Mouse (Mus musculus) megakaryocyte, embryonic 14.5 days (primary cell): ENCODE data around the gene Slc36a2. TPM values are rescaled to one million over a fixed set of nuclear protein-coding genes. Genes with fewer than 3 reads are reported as not detected.

Experiments used
- H3K27me3 ChIP-seq: replicated peaks from 2 replicates; pipeline ENCODE3; 2012; ENCODE audit warnings: inconsistent platforms
- H3K36me3 ChIP-seq: replicated peaks from 2 replicates; pipeline ENCODE3; 2012; ENCODE audit warnings: low read length, inconsistent platforms, mixed read lengths
- H3K4me1 ChIP-seq: 2 replicates; pipeline ENCODE4 v1.6.1; 2012; ENCODE audit warnings: inconsistent platforms
- H3K4me3 ChIP-seq: replicated peaks from 2 replicates; pipeline ENCODE3; 2012; ENCODE audit warnings: moderate library complexity, mild to moderate bottlenecking, inconsistent platforms
- H3K9me3 ChIP-seq: 2 replicates; pipeline ENCODE4 v1.6.1; 2012; ENCODE audit warnings: inconsistent platforms
- FLI1 ChIP-seq: IDR thresholded peaks from 2 replicates; pipeline ENCODE4 v1.6.1; 2012; ENCODE audit warnings: low read length, inconsistent platforms, mixed read lengths
- GATA1 ChIP-seq: IDR thresholded peaks from 3 replicates; pipeline ENCODE4 v1.6.1; 2012; ENCODE audit warnings: mixed read lengths, low read length, inconsistent platforms, borderline replicate concordance
- polyA plus RNA-seq: library from polyadenylated mRNA; stranded (reverse); fragments of >175 nt; gene quantifications from 2 replicates; pipeline ENCODE4 v1.2.3, GENCODE M21; 2012; ENCODE audit warnings: low replicate concordance; ENCODE audit not compliant: insufficient read depth

Gene Slc36a2
- polyA plus RNA-seq: 0.18 TPM in 1 of 2 replicates, not detected in the other

DNA sequence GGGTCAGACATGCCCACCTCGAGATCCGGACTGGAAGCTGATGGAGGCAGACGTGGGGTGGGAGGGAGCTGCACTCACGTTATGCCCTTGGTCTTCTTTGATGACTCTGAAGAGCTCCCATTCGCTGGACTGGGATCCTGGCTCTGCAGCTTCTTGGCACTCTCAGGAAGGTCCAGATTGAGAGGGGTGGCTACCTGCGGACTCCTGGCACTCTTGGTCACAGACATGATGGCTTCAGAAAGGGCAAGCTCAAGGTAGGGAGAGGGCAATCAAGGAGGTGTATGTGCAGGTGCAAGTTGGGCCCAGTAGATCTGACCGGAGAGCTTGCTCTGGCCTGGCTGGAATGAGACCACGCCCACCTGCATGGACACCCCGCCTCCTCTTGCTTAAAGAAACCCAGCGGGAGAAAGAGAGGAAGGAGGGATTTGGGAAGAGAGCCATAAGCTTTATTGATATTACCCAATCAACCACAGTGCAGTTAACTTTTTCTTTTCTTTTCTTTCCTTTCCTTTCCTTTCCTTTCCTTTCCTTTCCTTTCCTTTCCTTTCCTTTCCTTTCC lies at the start of gene Slc36a2:
Gene Slc36a2 (minus strand): TSS at position 345 of the 559 bp plus-strand sequence.
- TF ChIP-seq GATA1: no peak
- no peak for TF ChIP-seq FLI1
- H3K9me3 ChIP-seq: 0 out of 2 replicates have a peak, but pooled peaks cover 4% of the 10 kb centered on the region
- no peak within 1 kb of the TSS for H3K4me3 ChIP-seq
- peaks cover 67% of the 10 kb centered on the region for H3K4me1 ChIP-seq
- no peaks in the 10 kb centered on the region for H3K36me3 ChIP-seq
- H3K27me3 ChIP-seq: peaks cover 57% of the 10 kb centered on the region

DNA sequence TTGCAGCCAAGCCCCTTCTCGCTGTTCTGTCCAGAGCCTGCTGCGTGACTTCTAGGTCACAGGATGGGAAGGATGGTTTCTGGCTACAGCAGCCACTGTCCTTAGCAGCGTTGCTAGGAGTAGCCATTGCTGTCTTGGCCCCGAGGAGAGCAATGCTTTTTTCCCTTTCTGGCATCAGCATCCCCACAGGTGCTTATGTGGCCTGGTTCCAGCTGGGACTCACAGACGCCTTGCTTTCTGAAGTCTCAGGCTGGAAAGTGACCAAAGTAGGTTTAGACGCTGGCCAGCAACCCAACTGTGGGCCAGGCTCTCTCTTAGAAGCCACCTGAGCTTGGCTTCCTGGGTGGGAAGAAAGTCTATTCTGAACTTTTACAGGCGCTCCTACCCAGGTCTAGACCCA lies 49.4 kb upstream of the Slc36a2 start:
- Histone ChIP-seq H3K4me3 (no peak overlapping the region), H3K36me3 (peaks cover 72% of the 10 kb centered on the region), H3K4me1 (peaks cover 68% of the 10 kb centered on the region), H3K27me3 (no peaks in the 10 kb centered on the region), H3K9me3 (no peaks in the 10 kb centered on the region)
- TF ChIP-seq FLI1: no peak
- no peak for TF ChIP-seq GATA1

DNA sequence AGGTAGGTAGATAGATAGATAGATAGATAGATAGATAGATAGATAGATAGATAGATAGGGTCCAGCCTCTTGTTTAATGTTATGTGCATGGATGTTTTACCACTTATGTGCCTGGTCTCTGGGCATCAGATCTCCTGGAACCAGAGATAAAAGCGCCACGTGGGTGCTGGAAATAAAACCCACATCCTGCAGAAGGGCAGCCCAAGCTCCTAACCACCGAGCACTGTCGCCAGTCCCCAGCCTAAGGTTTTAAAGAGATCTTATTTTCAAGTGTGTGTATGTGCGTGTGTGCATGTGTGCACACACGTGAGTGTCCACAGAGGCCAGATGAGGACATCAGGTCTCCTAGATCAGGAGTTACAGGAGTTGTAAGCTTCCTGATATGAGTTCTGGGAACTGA lies 46.2 kb upstream of the Slc36a2 start:
- H3K36me3 ChIP-seq: peaks cover 96% of the 10 kb centered on the region
- no peaks in the 10 kb centered on the region for H3K9me3 ChIP-seq
- TF ChIP-seq FLI1 (no peak), GATA1 (no peak)
- H3K4me3 ChIP-seq: peak overlapping the region; percentile 23
- no peaks in the 10 kb centered on the region for H3K27me3 ChIP-seq
- peaks cover 64% of the 10 kb centered on the region for H3K4me1 ChIP-seq

DNA sequence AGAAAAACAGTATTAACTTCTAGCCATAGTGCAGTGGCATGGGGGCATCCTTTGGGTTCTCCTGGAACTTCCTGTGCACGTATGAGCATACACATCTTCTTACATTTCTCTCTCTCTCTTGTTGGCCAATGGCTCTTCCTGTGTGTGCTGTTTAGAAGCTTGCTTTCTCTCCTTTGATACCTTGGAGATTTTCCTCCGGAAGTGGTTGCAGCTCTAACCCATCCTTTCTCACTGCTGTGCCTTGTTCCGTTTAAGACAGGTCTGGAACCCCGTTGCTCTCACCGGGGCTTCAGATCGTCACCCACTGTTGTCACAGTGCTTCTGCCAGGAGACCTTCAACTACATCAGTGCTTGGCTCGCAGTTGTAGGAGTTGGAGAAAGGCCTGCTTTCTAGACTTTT lies 36.4 kb upstream of the Slc36a2 start:
- H3K4me1 ChIP-seq: peaks cover 26% of the 10 kb centered on the region
- no peak for TF ChIP-seq FLI1
- H3K27me3 ChIP-seq: no peaks in the 10 kb centered on the region
- no peaks in the 10 kb centered on the region for H3K9me3 ChIP-seq
- H3K36me3 ChIP-seq: peaks cover 100% of the 10 kb centered on the region
- H3K4me3 ChIP-seq: no peak overlapping the region

DNA sequence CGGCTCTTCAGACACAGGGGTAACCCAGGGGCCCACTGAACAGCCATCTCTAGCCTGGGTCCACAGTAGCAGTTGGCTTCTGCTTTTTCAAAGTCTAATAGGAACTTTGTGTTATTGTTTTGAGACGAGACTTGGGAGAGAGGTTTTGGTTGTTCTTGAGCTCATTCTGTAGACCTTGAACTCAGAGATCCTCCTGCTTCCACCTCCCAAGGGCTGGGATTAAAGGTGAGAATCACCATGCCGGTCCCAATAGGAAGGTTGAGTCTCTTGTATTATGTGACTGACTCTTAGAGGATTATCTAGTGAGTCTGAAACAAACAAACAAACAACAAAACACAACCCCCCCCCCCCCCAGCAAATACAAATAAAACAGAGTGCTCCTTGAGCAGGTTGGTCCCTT lies 33.6 kb upstream of the Slc36a2 start:
- Histone ChIP-seq H3K9me3 (no peaks in the 10 kb centered on the region), H3K27me3 (no peaks in the 10 kb centered on the region), H3K4me1 (peaks cover 46% of the 10 kb centered on the region), H3K36me3 (peaks cover 99% of the 10 kb centered on the region), H3K4me3 (no peak overlapping the region)
- TF ChIP-seq FLI1 (no peak), GATA1 (no peak)

DNA sequence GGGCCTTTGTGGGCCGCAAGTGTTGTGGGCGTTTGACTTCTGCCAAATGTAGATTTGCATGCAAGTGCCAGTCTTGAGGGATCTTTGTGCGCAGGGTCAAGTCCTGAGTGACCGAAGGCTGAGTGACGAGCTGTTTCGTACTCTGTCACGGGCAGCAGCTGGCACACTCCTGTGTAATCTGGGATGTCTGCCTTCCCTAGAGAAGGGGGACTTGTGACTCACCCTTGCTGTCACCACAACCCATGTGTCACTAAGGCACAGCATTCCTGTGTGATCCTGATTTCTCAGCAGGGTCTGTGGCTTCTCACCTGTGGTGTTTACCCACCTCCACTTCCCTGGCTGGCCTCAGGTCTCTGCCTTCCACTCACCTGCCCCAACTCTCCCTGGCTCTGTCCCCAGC lies 33.0 kb upstream of the Slc36a2 start:
- Histone ChIP-seq H3K9me3 (no peaks in the 10 kb centered on the region), H3K4me3 (no peak overlapping the region), H3K4me1 (peaks cover 47% of the 10 kb centered on the region), H3K27me3 (no peaks in the 10 kb centered on the region), H3K36me3 (peaks cover 98% of the 10 kb centered on the region)
- no peak for TF ChIP-seq FLI1
- no peak for TF ChIP-seq GATA1

DNA sequence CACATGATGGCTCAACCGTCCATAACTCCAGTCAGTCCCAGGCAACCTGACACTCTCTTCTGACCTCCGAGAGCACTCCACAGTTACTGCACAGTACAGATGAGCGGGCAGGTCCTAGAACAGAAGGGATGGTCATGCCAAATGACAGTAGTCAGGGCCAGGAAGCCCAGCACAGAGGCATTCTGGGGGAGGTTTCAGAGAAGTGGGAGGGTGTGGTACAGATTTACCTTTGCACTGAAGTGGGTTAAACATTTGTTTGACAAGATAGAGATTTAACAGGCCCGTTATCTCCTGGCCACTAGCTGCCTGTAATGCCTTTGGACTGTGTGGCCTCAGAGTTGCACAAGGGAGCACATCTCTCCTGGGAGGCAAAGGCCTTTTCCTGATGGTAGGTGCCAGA lies 32.5 kb upstream of the Slc36a2 start:
- H3K4me1 ChIP-seq: peaks cover 50% of the 10 kb centered on the region
- H3K36me3 ChIP-seq: peaks cover 98% of the 10 kb centered on the region
- TF ChIP-seq FLI1: no peak
- no peak for TF ChIP-seq GATA1
- no peak overlapping the region for H3K4me3 ChIP-seq
- H3K9me3 ChIP-seq: no peaks in the 10 kb centered on the region
- no peaks in the 10 kb centered on the region for H3K27me3 ChIP-seq

DNA sequence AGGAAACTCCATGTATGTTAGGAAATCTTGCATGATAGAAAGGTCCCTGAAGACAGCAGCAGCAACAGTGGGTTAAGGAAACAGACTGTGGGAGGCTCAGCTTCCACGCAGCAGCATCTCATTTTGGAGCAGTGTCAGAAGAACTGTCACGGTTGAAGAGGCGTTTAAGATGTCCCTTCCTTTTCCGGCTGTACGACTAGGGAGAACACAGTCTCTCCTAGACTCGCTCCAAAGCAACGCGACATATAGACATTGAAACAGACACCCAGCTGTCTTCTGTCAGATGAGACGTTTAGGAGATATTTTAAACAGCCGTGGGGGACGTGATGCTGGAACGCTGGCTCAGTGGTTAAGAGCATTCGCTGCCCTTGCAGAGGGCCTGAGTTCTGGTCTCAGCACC lies 32.0 kb upstream of the Slc36a2 start:
- peaks cover 56% of the 10 kb centered on the region for H3K4me1 ChIP-seq
- H3K27me3 ChIP-seq: no peaks in the 10 kb centered on the region
- peaks cover 98% of the 10 kb centered on the region for H3K36me3 ChIP-seq
- H3K9me3 ChIP-seq: no peaks in the 10 kb centered on the region
- TF ChIP-seq FLI1 (no peak), GATA1 (no peak)
- no peak overlapping the region for H3K4me3 ChIP-seq

DNA sequence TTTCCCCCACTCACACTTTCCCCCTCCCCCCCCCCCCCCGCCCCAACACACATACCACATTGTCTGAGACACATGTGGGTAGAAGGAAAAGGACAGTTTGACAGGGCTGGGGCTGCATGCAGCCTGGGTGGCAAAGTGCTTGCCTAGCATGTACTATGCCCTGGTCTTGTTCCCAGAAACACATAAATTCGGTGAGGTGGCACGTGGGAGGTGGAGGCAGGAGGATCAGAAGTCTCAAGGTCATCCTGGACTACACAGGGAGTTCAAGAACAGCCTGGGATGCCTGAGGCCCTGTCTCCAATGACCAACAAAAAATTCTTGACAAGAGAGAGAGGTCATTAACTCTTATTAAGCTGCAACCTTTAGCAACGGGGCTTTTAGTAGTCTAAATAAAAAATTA lies 31.2 kb upstream of the Slc36a2 start:
- H3K36me3 ChIP-seq: peaks cover 98% of the 10 kb centered on the region
- no peak for TF ChIP-seq FLI1
- TF ChIP-seq GATA1: no peak
- no peak overlapping the region for H3K4me3 ChIP-seq
- no peaks in the 10 kb centered on the region for H3K27me3 ChIP-seq
- no peaks in the 10 kb centered on the region for H3K9me3 ChIP-seq
- H3K4me1 ChIP-seq: peaks cover 63% of the 10 kb centered on the region

DNA sequence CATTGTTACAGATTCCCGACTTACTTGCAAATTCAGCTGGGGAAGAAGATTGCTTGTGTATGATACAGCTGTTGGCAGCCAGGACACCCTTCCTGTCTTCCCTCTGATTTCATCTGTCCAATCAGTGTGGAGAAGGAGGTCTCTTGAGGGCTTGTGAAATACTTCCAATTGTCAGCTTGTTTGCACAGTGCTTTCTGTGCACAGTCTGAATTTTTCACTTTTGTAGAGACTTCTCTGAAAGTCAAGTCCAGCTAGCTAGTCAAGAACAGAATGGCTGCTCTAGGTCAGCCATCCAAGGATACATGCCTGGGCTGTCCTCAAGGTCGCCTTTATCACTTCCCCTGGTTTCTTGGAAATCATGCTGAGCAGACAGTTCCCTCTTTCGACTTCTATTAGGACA lies 30.1 kb upstream of the Slc36a2 start:
- TF ChIP-seq FLI1 (no peak), GATA1 (no peak)
- Histone ChIP-seq H3K4me3 (no peak overlapping the region), H3K36me3 (peaks cover 96% of the 10 kb centered on the region), H3K9me3 (no peaks in the 10 kb centered on the region), H3K27me3 (no peaks in the 10 kb centered on the region), H3K4me1 (peaks cover 63% of the 10 kb centered on the region)

DNA sequence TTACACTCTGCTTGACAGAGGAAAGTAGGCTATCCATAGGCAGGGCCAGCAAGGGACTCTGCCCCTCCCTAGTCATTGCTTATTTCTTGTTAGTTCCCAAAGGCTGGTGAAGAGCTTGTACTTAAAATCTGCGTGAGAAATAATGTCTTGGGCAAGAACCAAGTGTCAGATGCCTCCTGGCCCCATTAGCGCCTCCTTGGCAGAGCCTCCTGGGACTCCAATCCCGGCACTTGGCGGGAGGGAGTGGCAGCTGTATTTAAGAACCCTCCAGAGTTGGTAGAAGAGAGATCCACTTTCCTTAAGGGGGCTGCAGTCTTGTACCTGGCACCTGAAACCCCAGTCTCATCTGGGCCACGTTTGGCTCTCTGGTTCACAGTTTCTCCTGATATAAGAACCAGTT lies 29.3 kb upstream of the Slc36a2 start:
- H3K27me3 ChIP-seq: no peaks in the 10 kb centered on the region
- H3K9me3 ChIP-seq: no peaks in the 10 kb centered on the region
- H3K36me3 ChIP-seq: peaks cover 92% of the 10 kb centered on the region
- no peak for TF ChIP-seq FLI1
- TF ChIP-seq GATA1: no peak
- H3K4me1 ChIP-seq: peaks cover 67% of the 10 kb centered on the region
- H3K4me3 ChIP-seq: no peak overlapping the region
